ENCODE assay signal across 10 mouse cellular contexts in genomic region chr7:83717021-83717725, GRCm38 (mm10). TPM values are rescaled to one million over a fixed set of nuclear protein-coding genes. Genes with fewer than 3 reads are reported as not detected.
DNase-seq lines count a peak whose midpoint lies in the region; TF ChIP-seq lines count a peak whose summit lies in the region.
"Had no signal": no experiment of that assay in that cellular context is flagged by ENCODE, and none has a peak within 500 bp of the region (broad histone marks: within the 10 kb centered on the region; RNA-seq: fewer than 3 reads in every experiment).

No protein-coding gene starts in this region.

- TF ChIP-seq EP300 in heart, adult 2 months (IDR thresholded peaks at IDR 0.05; ENCODE audit: insufficient read depth, low read depth, low read length): no peak

- H3K79me2 ChIP-seq in heart, adult 2 months (replicated peaks; ENCODE audit: control insufficient read depth, insufficient read depth, low read length): no peaks in the 10 kb centered on the region

- H3K9me3 ChIP-seq in embryonic facial prominence, embryonic 10.5 days: peaks cover 4% of the 10 kb centered on the region; the same call in 1 of the 2 replicates
- H3K9me3 ChIP-seq: hindbrain, embryonic 15.5 days had no signal

- H3K36me3 ChIP-seq in heart, adult 2 months (ENCODE audit: control insufficient read depth, insufficient read depth, low read length): no peaks in the 10 kb centered on the region
- no peaks in the 10 kb centered on the region for H3K36me3 ChIP-seq in embryonic facial prominence, embryonic 10.5 days (replicated peaks)
- H3K36me3 ChIP-seq: hindbrain, embryonic 15.5 days had no signal

- intact Hi-C loops in heart, adult 2 months (cut with DNase I): no loop called here

- no peak for TF ChIP-seq POLR2A in heart, adult 2 months (IDR thresholded peaks at IDR 0.05; ENCODE audit: insufficient read depth, low read depth, low read length)

- no peak overlapping the region for H3K4me3 ChIP-seq in heart, adult 2 months
- no peak overlapping the region for H3K4me3 ChIP-seq in embryonic facial prominence, embryonic 10.5 days
- H3K4me3 ChIP-seq: hindbrain, embryonic 15.5 days had no signal

- H3K27ac ChIP-seq in heart, adult 2 months: no peak overlapping the region
- no peak overlapping the region for H3K27ac ChIP-seq in embryonic facial prominence, embryonic 10.5 days (replicated peaks)
- H3K27ac ChIP-seq: hindbrain, embryonic 15.5 days had no signal

- H3K9ac ChIP-seq in heart, adult 2 months (ENCODE audit: low read depth, low read length): no peak overlapping the region
- H3K9ac ChIP-seq: hindbrain, embryonic 15.5 days had no signal

- DNase-seq in heart, adult 11 months: peak; percentile 90
- DNase-seq in heart, adult 2 months: no peak
- DNase-seq in right cerebral cortex, postnatal 4 days: peak; percentile 5
- no peak for DNase-seq in right cerebral cortex, postnatal 14 days
- peak; percentile 8 for DNase-seq in embryonic facial prominence, embryonic 10.5 days (ENCODE audit: low spot score)
- no peak for DNase-seq in thymus, postnatal 36 days
- no peak for DNase-seq in urinary bladder, postnatal 25 days (ENCODE audit: low spot score)
- DNase-seq: kidney, postnatal 10 days; retina, postnatal 1 day had no signal

- 74% methylated on average over 5 of the region's 5 CpGs for WGBS in heart, adult 2 months
- WGBS in embryonic facial prominence, embryonic 10.5 days: 71% methylated on average over 5 of the region's 5 CpGs

- peaks cover 2% of the 10 kb centered on the region; the same call in 1 of the 2 replicates for H3K4me1 ChIP-seq in heart, adult 2 months (ENCODE audit: control insufficient read depth, insufficient read depth, low read length)
- H3K4me1 ChIP-seq in embryonic facial prominence, embryonic 10.5 days: peaks cover 6% of the 10 kb centered on the region
- H3K4me1 ChIP-seq: hindbrain, embryonic 15.5 days had no signal

- H3K27me3 ChIP-seq in heart, adult 2 months (ENCODE audit: control insufficient read depth, insufficient read depth, low read length): no peaks in the 10 kb centered on the region; the same call in 1 of the 2 replicates
- H3K27me3 ChIP-seq in embryonic facial prominence, embryonic 10.5 days (replicated peaks; ENCODE audit: low read depth, poor library complexity, severe bottlenecking): no peaks in the 10 kb centered on the region
- H3K27me3 ChIP-seq: hindbrain, embryonic 15.5 days had no signal

- TF ChIP-seq CTCF in heart, adult 2 months (IDR thresholded peaks at IDR 0.05): no peak

RNA-seq across cellular contexts. Expression of gene Il16, which starts 28.4 kb away (rescaled TPM):
- 1 to 10 TPM; 5.6 to 7.6 TPM for total RNA-seq in heart, adult 2 months (2021)
- polyA plus RNA-seq in heart, adult 2 months (2012; rRNA removed): 6.1 and 8.0 TPM in 2 replicates
- polyA plus RNA-seq in embryonic facial prominence, embryonic 10.5 days (2016; fragmentation: Nextera tagmentation; extraction: Ambion mirVana): 1.1 and 1.9 TPM in 2 replicates

Comparison
In these comparisons a context has a peak if more than half of its experiments do, and no peak if none do; other contexts are left out.
1. DNase-seq: peak in heart, adult 11 months (single experiment), right cerebral cortex, postnatal 4 days (single experiment) and embryonic facial prominence, embryonic 10.5 days (single experiment); none in heart, adult 2 months (0 of 2), right cerebral cortex, postnatal 14 days (single experiment), thymus, postnatal 36 days (0 of 2) and urinary bladder, postnatal 25 days (single experiment).